Mouse (Mus musculus): ENCODE data around the gene Birc7. TPM values are rescaled to one million over a fixed set of nuclear protein-coding genes. Genes with fewer than 3 reads are reported as not detected.

Birc7 gene
- polyA plus RNA-seq, 1 experiment from 2014 or later = not detected

Small RNA genes within 50 kb of the gene (microRNA-seq; reads per million reads assigned to microRNA genes)
- not detected for gene Mir124a-3

Other genes starting within 250 kb of the Birc7 start
- gene Dido1, start 219.0 kb upstream of the Birc7 start, polyA plus RNA-seq (2015; fragmentation: Nextera tagmentation; extraction: Ambion mirVana) = 36.3 and 36.5 TPM in 2 replicates
- 62.8 and 66.5 TPM in 2 replicates for gene Gid8, start 218.9 kb upstream of the Birc7 start, polyA plus RNA-seq (2015; fragmentation: Nextera tagmentation; extraction: Ambion mirVana)
- 0.70 and 1.4 TPM in 2 replicates for gene Slc17a9, start 203.8 kb upstream of the Birc7 start, polyA plus RNA-seq (2015; fragmentation: Nextera tagmentation; extraction: Ambion mirVana)
- gene Bhlhe23, start 152.1 kb upstream of the Birc7 start, polyA plus RNA-seq (2015; fragmentation: Nextera tagmentation; extraction: Ambion mirVana) = 0.17 TPM in 1 of 2 replicates, not detected in the other
- gene Ythdf1, start 8.1 kb upstream of the Birc7 start, polyA plus RNA-seq (2015; fragmentation: Nextera tagmentation; extraction: Ambion mirVana) = 49.1 and 62.8 TPM in 2 replicates
- gene Nkain4, start 25.7 kb downstream of the Birc7 start, polyA plus RNA-seq (2015; fragmentation: Nextera tagmentation; extraction: Ambion mirVana) = 6.9 and 7.3 TPM in 2 replicates
- gene Arfgap1, start 38.2 kb downstream of the Birc7 start, polyA plus RNA-seq (2015; fragmentation: Nextera tagmentation; extraction: Ambion mirVana) = 128 and 132 TPM in 2 replicates
- 0.84 and 0.93 TPM in 2 replicates for gene Col20a1, start 57.5 kb downstream of the Birc7 start, polyA plus RNA-seq (2015; fragmentation: Nextera tagmentation; extraction: Ambion mirVana)
- gene Chrna4, start 114.5 kb downstream of the Birc7 start, polyA plus RNA-seq (2015; fragmentation: Nextera tagmentation; extraction: Ambion mirVana) = 0.73 and 1.8 TPM in 2 replicates
- 0.59 and 0.63 TPM in 2 replicates for gene Kcnq2, start 206.3 kb downstream of the Birc7 start, polyA plus RNA-seq (2015; fragmentation: Nextera tagmentation; extraction: Ambion mirVana)
- gene Eef1a2, start 228.0 kb downstream of the Birc7 start, polyA plus RNA-seq (2015; fragmentation: Nextera tagmentation; extraction: Ambion mirVana) = 0.20 TPM in 1 of 2 replicates, not detected in the other